Mouse (Mus musculus): Measurements from ENCODE around the gene Dock9. TPM values are rescaled to one million over a fixed set of nuclear protein-coding genes. Genes with fewer than 3 reads are reported as not detected.

The Dock9 gene
- total RNA-seq, 2 experiments from 2014 or later, result 4.4 to 6.6 TPM

- ATAC-seq (replicated peaks; ENCODE audit: low FRiP score, low TSS enrichment, poor library complexity, severe bottlenecking), result no peak
Measured at GRCm38 (mm10) chr14:121676596-121677330, 120.9 kb downstream of the Dock9 start.

- no peak for ATAC-seq (replicated peaks; ENCODE audit: low FRiP score, low TSS enrichment, poor library complexity, severe bottlenecking)
Measured at GRCm38 (mm10) chr14:121676121-121676591, 121.5 kb downstream of the Dock9 start.

GRCm38 (mm10) chr14:121675579-121675978, 122.1 kb downstream of the Dock9 start:
- ATAC-seq (replicated peaks; ENCODE audit: low FRiP score, low TSS enrichment, poor library complexity, severe bottlenecking), result no peak

DNA sequence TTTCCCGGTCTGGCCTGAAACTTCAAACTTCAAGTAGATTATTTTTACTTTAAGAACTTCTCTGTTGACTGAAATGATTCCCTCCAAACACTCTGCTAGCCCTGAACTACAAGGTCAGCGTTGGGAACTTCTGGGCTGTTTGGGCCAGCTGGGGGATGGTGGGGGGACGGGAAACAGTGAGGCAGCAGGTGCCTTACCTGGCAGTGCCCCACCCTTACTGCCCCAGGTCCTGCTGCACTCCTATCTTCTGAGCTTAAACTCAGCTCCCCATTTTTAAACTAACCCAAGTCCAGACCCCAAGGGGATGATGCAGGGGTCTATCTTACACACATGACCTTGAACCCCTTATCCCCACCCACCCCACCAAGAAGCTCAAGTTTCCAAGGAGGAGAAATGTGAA, 122.5 kb downstream of the Dock9 start:
- no peak for ATAC-seq (replicated peaks; ENCODE audit: low FRiP score, low TSS enrichment, poor library complexity, severe bottlenecking)

DNA sequence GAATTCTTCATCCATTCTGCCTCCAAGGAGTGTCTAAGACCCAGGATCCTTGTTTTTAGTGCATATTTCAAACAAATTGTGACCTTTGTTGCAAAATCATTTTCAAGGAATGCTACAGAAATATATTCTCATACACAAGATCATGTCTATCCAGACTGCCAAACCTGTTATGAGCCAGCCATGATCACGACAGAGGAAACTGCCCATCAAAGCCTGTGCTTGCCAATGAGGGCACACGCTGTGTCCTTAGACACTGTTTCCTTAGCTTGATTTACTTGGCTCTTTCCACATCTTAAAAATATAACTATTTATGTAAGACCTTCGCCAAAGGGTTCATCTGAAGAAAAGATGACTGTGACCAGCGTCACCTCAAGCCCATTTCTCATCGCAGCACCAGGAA, 127.6 kb downstream of the Dock9 start:
- no peak for ATAC-seq (replicated peaks; ENCODE audit: low FRiP score, low TSS enrichment, poor library complexity, severe bottlenecking)

DNA sequence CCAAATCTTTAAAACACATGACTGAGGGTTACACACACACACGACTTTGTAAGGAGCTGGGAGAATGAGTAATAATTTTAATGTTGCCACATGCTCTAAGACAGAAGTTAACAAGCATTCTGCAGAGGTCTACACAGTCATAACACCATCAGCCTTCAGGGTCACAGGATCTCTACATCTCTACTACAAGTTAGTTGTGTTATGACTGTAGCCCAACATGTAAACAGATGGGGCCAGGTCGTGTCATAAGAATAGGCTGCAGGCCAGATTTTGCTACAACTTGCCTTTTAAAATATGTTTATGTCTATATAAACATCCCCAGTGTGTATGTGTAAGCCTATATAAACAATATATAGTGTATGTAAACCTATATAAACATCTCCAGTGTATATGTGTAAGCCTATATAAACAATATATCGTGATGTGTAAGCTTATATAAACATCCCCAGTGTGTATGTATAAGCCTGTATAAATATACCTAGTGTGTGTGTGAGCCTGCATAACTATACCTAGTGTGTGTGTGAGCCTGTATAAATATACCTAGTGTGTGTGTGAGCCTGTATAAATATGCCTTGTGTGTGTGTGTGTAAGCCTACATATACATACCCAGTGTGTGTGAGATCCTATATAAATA, 130.9 kb downstream of the Dock9 start:
- no peak for ATAC-seq (replicated peaks; ENCODE audit: low FRiP score, low TSS enrichment, poor library complexity, severe bottlenecking)

DNA sequence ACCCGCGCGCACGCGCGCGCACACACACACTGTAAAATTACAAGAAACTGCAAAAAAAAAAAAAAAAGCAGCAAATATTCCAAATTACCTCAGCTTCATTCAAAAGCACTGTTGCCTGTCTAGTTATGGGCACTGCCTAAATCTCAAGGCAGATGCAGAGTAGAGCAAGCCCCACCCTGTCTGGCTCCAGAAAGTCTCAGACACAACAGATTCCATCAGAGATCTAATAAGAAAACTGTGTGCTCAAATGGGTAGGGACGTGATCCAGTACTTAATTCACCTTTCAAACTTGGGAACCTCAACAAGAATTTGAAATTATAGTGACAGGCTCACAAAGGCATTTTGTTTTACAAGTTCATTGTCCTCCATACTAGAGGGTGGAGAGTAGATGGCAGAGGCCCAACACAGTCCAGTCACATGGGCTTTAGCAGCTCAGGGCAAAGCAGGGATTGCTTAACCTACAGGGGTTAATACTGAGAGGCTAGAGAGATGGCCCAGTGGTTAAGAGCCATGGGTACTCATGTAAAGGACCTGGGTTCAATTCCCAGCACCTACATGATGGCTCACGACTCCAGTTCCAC, 131.9 kb downstream of the Dock9 start:
- no peak for ATAC-seq (replicated peaks; ENCODE audit: low FRiP score, low TSS enrichment, poor library complexity, severe bottlenecking)

- no peak for ATAC-seq (replicated peaks; ENCODE audit: low FRiP score, low TSS enrichment, poor library complexity, severe bottlenecking)
Measured at GRCm38 (mm10) chr14:121663913-121664312, 133.7 kb downstream of the Dock9 start.

GRCm38 (mm10) chr14:121660918-121661317, 136.7 kb downstream of the Dock9 start:
- ATAC-seq (replicated peaks; ENCODE audit: low FRiP score, low TSS enrichment, poor library complexity, severe bottlenecking), result no peak

GRCm38 (mm10) chr14:121660167-121660894, 137.3 kb downstream of the Dock9 start:
- ATAC-seq (replicated peaks; ENCODE audit: low FRiP score, low TSS enrichment, poor library complexity, severe bottlenecking), result no peak

GRCm38 (mm10) chr14:121659061-121659824, 138.4 kb downstream of the Dock9 start:
- no peak for ATAC-seq (replicated peaks; ENCODE audit: low FRiP score, low TSS enrichment, poor library complexity, severe bottlenecking)

DNA sequence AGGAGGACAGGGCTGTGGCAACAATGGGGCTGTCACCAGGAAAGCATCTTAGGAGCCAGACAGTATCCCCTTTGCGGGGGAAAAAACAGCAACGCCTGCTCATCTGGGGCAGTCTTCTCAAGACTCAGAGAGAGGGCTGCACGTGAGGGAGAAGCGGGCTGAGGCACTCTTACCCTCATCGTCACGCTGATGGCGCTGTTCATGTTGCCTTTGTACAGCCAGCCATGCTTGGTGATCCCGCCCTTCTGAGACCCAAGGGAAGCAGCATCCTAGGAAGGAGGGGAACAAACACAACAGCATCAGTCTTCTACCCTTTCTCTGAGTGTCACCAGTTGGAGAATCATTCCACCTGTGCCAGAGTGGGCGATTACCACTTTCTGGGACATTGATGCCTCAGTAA, 139.1 kb downstream of the Dock9 start:
- no peak for ATAC-seq (replicated peaks; ENCODE audit: low FRiP score, low TSS enrichment, poor library complexity, severe bottlenecking)

DNA sequence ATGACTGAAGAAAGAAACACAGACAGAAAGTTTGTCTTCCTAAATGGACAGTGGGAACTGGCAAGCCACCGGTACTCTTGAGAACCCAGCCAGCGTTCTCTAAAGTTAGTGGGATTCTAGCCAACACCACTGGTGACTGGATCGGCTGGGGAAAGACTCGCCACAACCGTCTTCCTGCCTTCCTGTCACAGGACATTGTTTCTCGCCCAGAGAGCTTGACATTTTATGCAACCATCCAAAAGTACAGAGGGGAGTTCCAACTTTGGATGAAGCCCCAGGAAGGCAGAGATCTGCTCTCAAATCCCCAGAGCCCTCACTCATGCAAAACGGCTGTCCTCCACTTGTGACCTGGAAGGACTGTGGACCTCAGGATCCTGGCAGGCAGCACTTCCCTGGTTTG, 140.0 kb downstream of the Dock9 start:
- ATAC-seq (replicated peaks; ENCODE audit: low FRiP score, low TSS enrichment, poor library complexity, severe bottlenecking), result no peak

DNA sequence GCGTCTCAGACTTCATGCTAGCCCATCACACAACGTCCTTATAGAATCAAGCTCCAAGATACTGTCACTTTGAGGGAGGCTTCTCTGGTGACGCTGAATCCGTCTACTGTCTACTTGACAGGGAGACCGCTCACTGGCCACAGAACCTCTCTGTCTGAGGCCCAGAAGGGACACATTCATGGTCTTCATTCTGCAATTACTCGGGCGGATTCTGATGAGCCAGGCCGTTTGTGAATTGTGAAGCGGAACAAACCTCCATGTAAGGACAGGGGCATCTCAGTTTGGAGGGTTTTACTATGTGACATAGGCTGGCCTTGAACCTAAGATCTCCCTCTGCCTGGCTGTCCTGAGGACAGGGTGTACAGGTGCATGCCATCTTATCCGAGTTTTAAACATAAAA, 140.7 kb downstream of the Dock9 start:
- ATAC-seq (replicated peaks; ENCODE audit: low FRiP score, low TSS enrichment, poor library complexity, severe bottlenecking), result no peak

DNA sequence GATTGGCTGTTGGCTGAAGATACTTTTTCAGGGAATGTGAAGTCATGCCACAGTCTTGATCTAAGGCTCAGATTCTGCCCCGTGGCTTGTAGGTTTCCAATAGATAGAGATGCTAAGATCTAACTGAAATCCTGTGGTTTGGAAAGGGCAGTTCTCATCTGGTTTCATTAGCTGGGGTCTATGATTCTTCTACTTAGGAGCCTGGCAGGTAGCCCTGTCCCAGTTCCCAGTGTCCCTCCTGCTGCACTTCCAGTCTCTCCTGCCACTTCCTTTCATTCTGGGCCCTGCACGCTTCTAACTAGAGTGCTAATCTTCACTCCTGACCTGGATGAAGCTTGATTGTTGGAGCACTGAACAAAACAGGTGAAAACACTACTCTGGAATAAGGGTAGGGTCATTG, 142.7 kb downstream of the Dock9 start:
- no peak for ATAC-seq (replicated peaks; ENCODE audit: low FRiP score, low TSS enrichment, poor library complexity, severe bottlenecking)

- no peak for ATAC-seq (replicated peaks; ENCODE audit: low FRiP score, low TSS enrichment, poor library complexity, severe bottlenecking)
Measured at GRCm38 (mm10) chr14:121654416-121654967, 143.1 kb downstream of the Dock9 start.

DNA sequence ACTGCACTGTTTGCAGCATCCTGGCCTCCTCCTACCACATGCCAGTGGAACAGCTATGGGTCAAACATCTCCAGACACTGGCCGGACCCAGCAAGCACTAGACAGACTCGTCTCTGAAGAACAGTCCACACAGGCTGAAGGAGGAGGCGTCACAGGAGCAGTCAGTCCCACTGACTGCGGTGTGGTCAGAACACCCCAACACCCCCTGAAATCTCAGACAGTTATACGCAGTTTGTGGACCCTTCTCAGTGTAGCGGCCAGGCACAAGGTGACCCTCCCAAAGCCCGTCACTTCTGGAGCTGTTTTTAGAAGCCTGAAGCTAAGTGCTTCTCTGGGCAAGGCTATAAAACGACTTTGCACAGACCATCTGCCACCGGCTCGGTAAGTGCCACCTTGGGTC, 143.9 kb downstream of the Dock9 start:
- ATAC-seq (replicated peaks; ENCODE audit: low FRiP score, low TSS enrichment, poor library complexity, severe bottlenecking), result no peak

- ATAC-seq (replicated peaks; ENCODE audit: low FRiP score, low TSS enrichment, poor library complexity, severe bottlenecking), result no peak
Measured at GRCm38 (mm10) chr14:121653241-121653640, 144.4 kb downstream of the Dock9 start.

DNA sequence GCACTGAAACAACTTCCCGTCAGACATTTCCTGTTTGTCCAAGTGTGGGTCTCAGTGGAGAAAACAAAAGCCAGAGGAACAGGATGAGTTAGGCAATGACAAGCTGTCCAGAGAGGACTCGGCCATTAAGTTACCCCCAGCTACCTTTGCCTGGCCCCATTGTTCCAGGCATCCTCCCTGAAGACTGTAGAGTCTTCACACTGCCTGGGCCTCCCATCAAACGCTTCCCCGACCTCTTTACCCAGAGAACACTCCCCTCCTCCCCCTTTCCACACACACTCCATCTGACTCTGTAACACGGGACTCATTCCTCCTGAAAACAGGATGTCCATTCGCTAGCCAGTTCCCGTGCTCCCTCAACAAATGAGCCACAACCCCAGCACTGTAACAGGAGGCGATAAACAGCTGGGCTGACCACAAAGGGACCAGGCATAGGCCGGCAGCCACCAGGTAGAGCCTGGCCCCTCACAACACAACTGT, 149.0 kb downstream of the Dock9 start:
- ATAC-seq (replicated peaks; ENCODE audit: low FRiP score, low TSS enrichment, poor library complexity, severe bottlenecking), result no peak

Data from megakaryocyte-erythroid progenitor cell, adult 5-6 weeks (primary cell).